Mouse (Mus musculus) ES-Bruce4 (cell line): ENCODE measurements around the gene Tsc22d1. TPM values are rescaled to one million over a fixed set of nuclear protein-coding genes. Genes with fewer than 3 reads are reported as not detected.

Source experiments
- H3K27ac ChIP-seq: 2 replicates; pipeline ENCODE4 v1.5.1; 2012; ENCODE audit warnings: low read length, inconsistent platforms; ENCODE audit not compliant: insufficient read depth
- H3K27me3 ChIP-seq: 2 replicates; pipeline ENCODE4 v1.6.1; 2012; ENCODE audit warnings: mild to moderate bottlenecking, low read length, inconsistent platforms; ENCODE audit not compliant: control insufficient read depth, poor library complexity, insufficient read depth, severe bottlenecking
- H3K36me3 ChIP-seq: 2 replicates; pipeline ENCODE4 v1.6.1; 2012; ENCODE audit warnings: inconsistent platforms, mild to moderate bottlenecking, low read length, moderate library complexity; ENCODE audit not compliant: control insufficient read depth, poor library complexity, insufficient read depth, severe bottlenecking
- H3K4me1 ChIP-seq: one replicate; pipeline ENCODE4 v1.8.1; 2011; ENCODE audit warnings: low read length; ENCODE audit not compliant: control insufficient read depth, insufficient read depth
- H3K4me3 ChIP-seq: 2 replicates; pipeline ENCODE4 v1.5.1; 2011; ENCODE audit warnings: low read depth, mild to moderate bottlenecking, low read length
- H3K9ac ChIP-seq: 2 replicates; pipeline ENCODE4 v1.6.1; 2012; ENCODE audit warnings: low read depth, mild to moderate bottlenecking, inconsistent platforms; ENCODE audit not compliant: poor library complexity, severe bottlenecking
- H3K9me3 ChIP-seq: replicated peaks from 2 replicates; pipeline ENCODE4 v1.6.1; 2012; ENCODE audit warnings: mild to moderate bottlenecking, low read length, inconsistent platforms; ENCODE audit not compliant: control insufficient read depth, poor library complexity, insufficient read depth, severe bottlenecking
- CTCF ChIP-seq: IDR thresholded peaks from one replicate; pipeline ENCODE4 v1.8.1; 2011; ENCODE audit warnings: low read depth, low read length
- EP300 ChIP-seq: IDR thresholded peaks from 2 replicates; pipeline ENCODE4 v1.6.1; 2011; ENCODE audit warnings: low read depth, low read length; ENCODE audit not compliant: insufficient read depth
- POLR2A ChIP-seq: IDR thresholded peaks from one replicate; pipeline ENCODE4 v1.8.1; 2011; ENCODE audit warnings: low read length; ENCODE audit not compliant: insufficient read depth
- polyA plus RNA-seq: library from polyadenylated mRNA; stranded (reverse); fragments of >200 nt; gene quantifications from 2 replicates; pipeline ENCODE4 v1.2.4, GENCODE M21; 2011; ENCODE audit warnings: low read depth; ENCODE audit not compliant: missing spikeins, insufficient read depth, insufficient read length

The Tsc22d1 gene
- polyA plus RNA-seq, 1 experiment = 261 TPM

- no peak overlapping the region for H3K4me3 ChIP-seq
- peak overlapping the region; percentile 38; the same call in 1 of the 2 replicates for H3K9ac ChIP-seq
- H3K9me3 ChIP-seq = no peaks in the 10 kb centered on the region
- H3K4me1 ChIP-seq = peaks cover 2% of the 10 kb centered on the region
- H3K27me3 ChIP-seq = no peaks in the 10 kb centered on the region
- no peaks in the 10 kb centered on the region for H3K36me3 ChIP-seq
- TF ChIP-seq CTCF (peak; percentile 3), POLR2A (no peak)
- H3K27ac ChIP-seq = no peak overlapping the region
These were observed 65.1 kb downstream of the Tsc22d1 start for GRCm38 (mm10) chr14:76479867-76480266.

GRCm38 (mm10) chr14:76480507-76480906 lies 65.7 kb downstream of the Tsc22d1 start:
- H3K27me3 ChIP-seq = no peaks in the 10 kb centered on the region
- no peaks in the 10 kb centered on the region for H3K36me3 ChIP-seq
- H3K27ac ChIP-seq = no peak overlapping the region
- peaks cover 2% of the 10 kb centered on the region for H3K4me1 ChIP-seq
- no peak overlapping the region for H3K9ac ChIP-seq
- H3K9me3 ChIP-seq = no peaks in the 10 kb centered on the region
- TF ChIP-seq CTCF = no peak
- TF ChIP-seq EP300 = no peak
- no peak for TF ChIP-seq POLR2A
- H3K4me3 ChIP-seq = no peak overlapping the region

DNA sequence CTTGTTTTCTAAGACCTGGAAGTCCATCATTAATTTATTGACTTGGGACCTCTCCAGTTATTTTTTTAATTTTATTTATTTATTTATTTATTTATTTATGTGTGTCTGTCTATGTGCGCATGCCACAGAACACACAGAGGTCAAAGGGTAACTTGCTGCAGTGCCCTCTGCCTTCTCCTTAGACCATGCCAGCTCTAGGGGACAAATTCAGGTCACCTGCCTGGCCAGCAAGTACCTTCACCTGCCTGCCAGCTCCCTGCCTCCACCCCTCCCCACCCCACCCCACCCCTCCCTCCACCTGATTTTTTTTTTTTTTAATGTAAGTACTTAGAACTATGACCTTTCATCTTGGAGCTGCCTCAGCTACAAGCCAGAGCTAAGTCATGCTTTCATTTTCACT lies 68.9 kb downstream of the Tsc22d1 start:
- no peak overlapping the region for H3K27ac ChIP-seq
- no peak overlapping the region for H3K4me3 ChIP-seq
- H3K27me3 ChIP-seq = no peaks in the 10 kb centered on the region
- no peaks in the 10 kb centered on the region for H3K36me3 ChIP-seq
- H3K4me1 ChIP-seq = peaks cover 3% of the 10 kb centered on the region
- H3K9ac ChIP-seq = no peak overlapping the region
- no peaks in the 10 kb centered on the region for H3K9me3 ChIP-seq
- TF ChIP-seq POLR2A = no peak
- TF ChIP-seq CTCF = no peak
- no peak for TF ChIP-seq EP300

DNA sequence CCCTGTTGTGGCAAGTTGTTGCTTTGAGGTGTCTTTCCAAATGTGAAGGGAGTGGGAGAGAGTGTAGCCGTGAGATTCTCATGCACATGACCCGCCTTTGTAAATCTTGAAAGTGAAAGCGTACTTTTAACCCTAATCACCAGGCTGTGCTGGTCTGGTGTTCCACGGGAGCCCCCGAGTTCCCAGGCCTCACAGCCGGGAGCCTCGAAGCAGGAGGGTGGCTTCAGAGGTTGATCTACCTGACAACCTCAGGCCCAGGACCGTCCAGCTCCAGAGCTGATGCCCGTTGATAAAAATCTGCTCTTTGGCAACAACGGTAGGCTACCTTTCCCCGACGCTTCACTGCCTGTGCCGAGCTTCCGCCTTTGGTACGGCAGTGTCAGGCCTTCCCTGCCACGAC lies 72.8 kb downstream of the Tsc22d1 start:
- Histone ChIP-seq H3K9me3 (no peaks in the 10 kb centered on the region), H3K36me3 (no peaks in the 10 kb centered on the region)

DNA sequence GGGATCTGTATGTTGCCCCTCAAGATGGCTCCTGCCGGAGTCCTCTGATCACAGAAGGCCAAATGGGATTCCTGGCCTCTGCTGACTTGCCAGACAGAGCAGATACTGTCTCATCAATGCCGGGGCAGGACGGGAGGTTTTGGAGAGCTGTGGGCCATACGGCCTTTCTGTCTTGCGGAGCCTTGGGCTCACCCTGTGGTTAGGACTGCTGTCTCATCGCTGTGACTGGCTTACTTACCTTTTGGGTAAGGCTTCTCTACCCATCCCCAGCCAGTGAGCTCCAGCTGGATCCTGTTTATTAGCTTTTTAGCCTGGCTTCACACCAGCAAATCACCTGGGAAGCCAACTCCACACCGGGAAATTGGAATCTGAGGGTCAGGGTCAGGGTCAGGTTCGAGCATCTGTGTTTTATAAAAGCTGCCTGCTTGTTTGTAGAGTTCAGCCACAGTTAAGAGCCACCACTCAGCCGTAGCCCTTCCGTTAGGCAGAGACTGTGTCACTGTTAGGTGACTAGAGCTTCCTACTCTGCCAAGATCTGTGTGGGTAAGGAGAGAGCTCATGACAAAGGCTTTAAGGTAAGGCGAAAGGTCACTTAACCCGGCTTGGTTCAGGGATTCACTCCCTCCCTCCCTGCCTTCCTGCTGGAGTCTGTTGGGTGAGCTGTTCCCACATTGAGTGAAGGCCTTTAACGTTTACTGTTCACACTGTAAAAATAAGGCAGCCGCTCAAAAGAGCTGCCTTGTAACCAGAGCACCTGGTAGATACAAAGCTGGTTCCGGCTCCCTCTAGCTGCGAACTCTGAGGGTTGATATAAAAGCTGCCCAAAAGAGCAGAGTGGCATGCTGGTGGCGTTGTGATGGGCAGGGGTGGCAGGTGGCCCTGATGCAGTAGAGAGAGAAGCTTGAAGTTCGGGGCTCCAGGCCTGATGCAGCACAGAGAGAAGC lies 73.6 kb downstream of the Tsc22d1 start:
- Histone ChIP-seq H3K36me3 (no peaks in the 10 kb centered on the region), H3K27me3 (no peaks in the 10 kb centered on the region), H3K4me3 (no peak overlapping the region), H3K9ac (peak overlapping the region; percentile 41), H3K27ac (peak overlapping the region; percentile 83), H3K4me1 (peaks cover 3% of the 10 kb centered on the region), H3K9me3 (no peaks in the 10 kb centered on the region)
- peak; percentile 16 for TF ChIP-seq CTCF
- no peak for TF ChIP-seq EP300

More for the DNA sequence above, 72.8 kb downstream of the Tsc22d1 start:
- peak overlapping the region; percentile 83; the same call in 1 of the 2 replicates for H3K27ac ChIP-seq
- no peak overlapping the region for H3K4me3 ChIP-seq
- H3K27me3 ChIP-seq = no peaks in the 10 kb centered on the region
- H3K4me1 ChIP-seq = peaks cover 3% of the 10 kb centered on the region
- peak overlapping the region; percentile 41 for H3K9ac ChIP-seq
- TF ChIP-seq POLR2A (no peak), CTCF (no peak), EP300 (no peak)

GRCm38 (mm10) chr14:76489128-76489527 lies 74.4 kb downstream of the Tsc22d1 start:
- Histone ChIP-seq H3K27me3 (no peaks in the 10 kb centered on the region), H3K9ac (no peak overlapping the region), H3K4me1 (peaks cover 3% of the 10 kb centered on the region), H3K36me3 (no peaks in the 10 kb centered on the region), H3K4me3 (no peak overlapping the region), H3K27ac (0 out of 2 replicates have a peak overlapping the region, but pooled peaks have one; percentile 13), H3K9me3 (no peaks in the 10 kb centered on the region)
- TF ChIP-seq CTCF (no peak), POLR2A (no peak), EP300 (no peak)
